Mouse (Mus musculus): ENCODE data around the gene Usp53.
"Not testable (repeated sequence)": the region's sequence is repeated elsewhere in the genome, so short reads cannot be mapped to it uniquely, and the experiment has no call there.

The Usp53 gene

DNA sequence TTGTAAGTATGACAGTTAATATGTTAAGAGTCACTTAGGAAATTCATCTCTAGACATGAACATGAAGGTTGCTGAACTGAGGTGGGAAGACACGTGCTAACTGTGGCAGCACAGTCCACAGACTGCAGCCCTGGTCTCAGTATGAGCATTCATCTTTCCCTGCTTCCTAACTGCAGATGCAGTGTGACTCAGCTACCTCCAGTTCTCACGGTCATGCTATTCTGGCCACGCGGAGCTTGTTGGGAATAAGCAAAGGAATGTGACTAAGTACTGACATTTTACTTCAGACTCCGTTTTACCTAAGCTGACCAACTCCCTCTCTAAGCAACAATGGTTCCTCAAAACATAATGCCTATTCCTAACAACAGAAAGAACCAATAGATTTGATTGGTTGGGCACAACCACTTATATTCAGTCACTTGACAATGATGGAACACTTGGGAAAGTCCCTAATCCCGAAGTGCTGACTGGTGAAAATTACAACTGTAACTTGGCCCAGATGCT, 40.9 kb downstream of the Usp53 start:
- no peak for DNase-seq (ENCODE audit: low spot score)

DNA sequence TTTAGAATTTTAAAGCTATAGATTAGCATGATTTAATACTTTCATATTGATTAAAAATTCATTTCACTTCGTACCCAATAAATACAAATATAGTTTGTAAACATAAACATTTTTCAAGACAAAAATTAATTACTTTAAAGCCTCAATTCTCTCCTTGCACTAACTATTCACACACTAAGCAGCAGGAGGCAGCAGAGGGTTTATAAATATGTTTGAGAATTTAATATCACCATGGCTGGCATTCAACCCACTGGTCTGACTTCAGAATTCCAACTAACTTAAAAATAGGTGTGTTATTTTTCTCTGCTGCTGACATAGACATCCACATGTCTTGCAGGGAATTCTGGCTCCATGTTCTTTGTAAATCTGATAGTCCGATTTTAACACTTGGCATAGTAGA, 45.1 kb downstream of the Usp53 start:
- peak; percentile 19 for DNase-seq (ENCODE audit: low spot score)

DNA sequence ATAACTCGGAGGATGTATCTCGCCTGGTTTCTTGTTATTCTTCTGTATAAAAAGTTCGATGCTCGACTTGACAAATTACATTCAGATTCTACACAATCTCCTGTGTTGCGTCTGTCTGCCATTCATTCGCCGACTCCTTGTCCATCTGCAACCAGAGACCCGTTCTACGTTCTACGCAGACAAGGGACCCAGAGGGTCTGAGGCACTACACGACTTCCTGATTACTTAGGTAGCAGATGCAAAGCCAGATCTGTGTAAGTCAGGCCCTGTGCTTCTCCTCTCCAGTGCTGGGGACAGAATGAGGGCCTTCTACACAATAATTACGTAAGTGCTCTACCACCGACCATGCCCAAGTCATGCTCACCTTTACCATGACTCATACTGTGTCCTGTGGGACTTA, 47.1 kb downstream of the Usp53 start:
- not testable (repeated sequence) for DNase-seq (ENCODE audit: low spot score)

- no peak for DNase-seq (ENCODE audit: low spot score)
Measured at GRCm38 (mm10) chr3:122932466-122932865, 51.8 kb downstream of the Usp53 start.

- DNase-seq (ENCODE audit: low spot score): no peak
Measured at GRCm38 (mm10) chr3:122929723-122930122, 54.6 kb downstream of the Usp53 start.

DNA sequence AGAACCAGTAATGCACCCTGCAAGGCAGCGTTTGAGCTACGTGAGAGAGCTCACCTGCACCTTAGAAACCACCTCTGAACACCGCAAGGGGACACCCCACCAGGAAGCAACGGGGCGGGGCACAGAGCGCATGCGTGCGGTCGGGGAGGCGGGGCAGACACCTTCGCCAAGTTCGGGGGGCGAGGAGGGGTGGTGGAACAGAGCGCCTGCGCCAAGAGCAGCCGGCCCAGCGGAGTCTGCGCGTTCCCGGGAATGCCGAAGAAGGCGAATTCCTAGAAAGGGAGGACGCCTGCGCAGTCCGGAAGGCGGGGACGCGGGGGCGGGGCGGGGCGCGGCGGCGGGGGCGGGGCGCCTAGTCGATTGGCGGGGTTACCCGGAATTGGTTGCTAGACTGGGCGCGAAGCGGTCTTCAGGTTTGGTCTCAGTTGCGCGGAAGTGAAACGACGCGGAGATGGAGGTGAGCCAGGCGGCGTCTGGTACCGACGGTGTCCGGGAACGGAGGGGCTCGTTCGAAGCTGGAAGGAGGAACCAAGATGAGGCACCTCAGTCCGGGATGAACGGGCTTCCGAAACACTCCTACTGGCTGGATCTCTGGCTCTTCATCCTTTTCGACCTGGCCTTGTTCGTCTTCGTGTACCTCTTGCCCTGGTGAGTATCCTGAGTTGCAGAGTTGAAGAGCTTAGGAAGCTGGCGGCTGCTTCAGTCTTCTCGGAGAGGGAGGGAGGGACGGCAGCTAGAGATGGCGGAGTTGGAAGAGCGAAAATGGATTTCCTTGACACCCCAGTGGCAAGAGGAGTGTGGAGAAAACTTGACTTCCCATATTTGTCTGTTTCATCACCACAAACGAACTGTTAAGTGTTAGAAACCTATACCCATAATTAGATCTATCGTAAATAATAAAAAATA, 60.0 kb downstream of the Usp53 start, which contains the start of gene 1810037I17Rik:
TSS of gene 1810037I17Rik (plus strand) at position 195 of the 906 bp plus-strand sequence.
- peak; percentile 93 for DNase-seq (ENCODE audit: low spot score)

GRCm38 (mm10) chr3:122923147-122923546, 61.2 kb downstream of the Usp53 start:
- no peak for DNase-seq (ENCODE audit: low spot score)

DNA sequence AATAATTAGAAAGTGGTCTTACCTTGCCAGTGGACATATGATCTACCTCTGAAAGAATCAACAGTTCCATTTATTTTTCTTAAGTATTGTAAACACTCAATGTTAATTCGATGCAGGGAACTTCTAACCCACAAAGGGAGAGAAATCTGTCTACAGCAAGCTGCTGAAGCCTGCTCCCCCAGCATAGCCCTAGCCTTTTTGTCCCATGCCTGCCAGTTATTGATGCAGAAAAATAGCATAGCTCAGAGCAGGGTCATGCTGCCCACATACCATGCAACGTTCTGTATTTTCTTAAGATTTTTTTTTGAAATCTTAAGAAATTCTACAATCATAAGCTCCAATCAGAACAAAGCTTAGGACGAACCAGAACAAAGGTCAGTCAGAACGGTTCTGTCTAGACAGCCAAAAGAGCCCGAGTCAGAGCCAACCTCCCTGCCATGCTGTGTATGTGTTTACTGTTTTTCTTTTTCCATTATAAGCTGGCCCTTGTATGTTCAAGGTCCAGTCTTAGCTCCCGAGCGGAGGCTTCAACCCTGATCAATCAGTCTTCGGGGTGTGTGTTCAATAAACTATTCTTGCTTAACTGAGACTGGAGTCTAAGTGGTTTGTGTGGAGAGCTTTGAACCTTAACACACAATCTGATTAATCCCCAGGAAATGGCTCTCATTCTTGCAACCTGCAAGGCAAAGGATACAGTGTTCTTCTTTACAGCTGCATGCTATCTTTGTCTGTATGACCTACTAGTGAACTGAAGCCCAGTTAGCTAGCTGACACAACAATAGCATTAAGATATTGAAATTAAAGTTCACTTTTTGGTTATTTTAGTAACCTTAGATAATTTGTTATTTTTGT, 62.4 kb downstream of the Usp53 start:
- DNase-seq (ENCODE audit: low spot score): no peak

- DNase-seq (ENCODE audit: low spot score): no peak
Measured at GRCm38 (mm10) chr3:122920572-122921435, 63.5 kb downstream of the Usp53 start.

DNA sequence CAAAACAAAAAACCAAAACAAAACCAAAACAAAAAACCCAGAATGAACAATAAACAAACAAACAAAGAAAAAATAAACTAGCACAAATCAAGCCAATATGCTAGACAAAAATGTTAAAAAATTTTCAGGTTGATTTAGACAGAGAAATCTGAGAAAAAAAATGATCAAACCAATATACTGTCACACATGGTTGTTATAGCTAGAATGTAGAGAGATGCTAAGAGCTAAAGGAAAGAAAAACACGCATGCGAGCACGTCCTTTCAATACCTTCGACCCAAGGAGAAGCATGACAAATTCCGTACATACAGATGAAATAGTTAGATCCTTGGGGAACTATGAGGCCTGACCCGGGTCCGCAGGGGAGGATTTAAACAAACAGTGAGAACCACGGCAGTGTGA, 65.0 kb downstream of the Usp53 start, which contains the start of gene Gm10959:
TSS of gene Gm10959 (minus strand) at position 101 of the 400 bp plus-strand sequence.
- no peak for DNase-seq (ENCODE audit: low spot score)

- DNase-seq (ENCODE audit: low spot score): no peak
Measured at GRCm38 (mm10) chr3:122918672-122919071, 65.6 kb downstream of the Usp53 start.

- no peak for DNase-seq (ENCODE audit: low spot score)
Measured at GRCm38 (mm10) chr3:122916191-122916680, 68.1 kb downstream of the Usp53 start.

- DNase-seq (ENCODE audit: low spot score): no peak
Measured at GRCm38 (mm10) chr3:122915493-122915892, 68.8 kb downstream of the Usp53 start.

DNA sequence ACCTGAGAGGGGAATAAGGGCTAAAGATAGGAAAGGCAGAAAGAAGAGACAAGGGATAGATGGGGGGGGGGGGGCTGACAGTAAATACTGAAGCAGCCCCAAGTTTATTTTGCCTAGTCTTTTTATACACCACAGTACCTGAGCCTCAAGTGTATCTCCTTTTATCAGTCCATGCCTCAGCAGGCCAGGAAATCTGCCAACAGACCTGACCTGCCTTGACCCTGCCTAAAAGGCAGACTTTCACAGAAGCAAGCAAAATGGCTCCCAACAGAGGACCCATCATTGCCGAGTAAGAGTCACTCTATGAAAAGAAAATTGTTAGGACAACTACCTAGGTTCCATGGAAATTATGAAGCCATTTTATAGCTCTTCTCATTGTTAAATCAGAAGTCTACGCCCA, 76.5 kb downstream of the Usp53 start:
- DNase-seq (ENCODE audit: low spot score): no peak

GRCm38 (mm10) chr3:122903746-122904433, 80.4 kb downstream of the Usp53 start:
- no peak for DNase-seq (ENCODE audit: low spot score)

DNA sequence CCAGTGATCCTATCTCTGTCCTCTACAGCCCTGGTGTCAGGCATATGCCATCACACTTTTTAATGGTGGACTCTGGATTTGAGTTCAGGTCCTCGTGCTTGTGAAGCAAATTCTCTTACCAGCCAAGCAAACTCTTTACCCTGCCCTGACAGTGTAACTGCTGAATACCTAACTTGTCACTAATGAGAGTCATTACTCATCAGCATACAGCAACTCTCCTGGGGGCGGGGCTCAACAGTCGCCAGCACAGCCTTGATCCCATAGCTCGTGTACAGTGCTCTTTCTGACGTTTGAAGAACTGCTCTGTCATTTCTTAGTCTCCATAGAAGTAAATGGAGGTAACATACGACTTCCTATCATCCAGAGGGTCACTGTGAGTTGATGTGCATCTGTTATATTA, 86.1 kb downstream of the Usp53 start:
- DNase-seq (ENCODE audit: low spot score): no peak

GRCm38 (mm10) chr3:122895189-122895731, 89.0 kb downstream of the Usp53 start:
- no peak for DNase-seq (ENCODE audit: low spot score)

- DNase-seq (ENCODE audit: low spot score): no peak
Measured at GRCm38 (mm10) chr3:122894772-122895171, 89.5 kb downstream of the Usp53 start, which contains the start of gene Fabp2. Gene Fabp2 (plus strand): TSS chr3:122895072.

- DNase-seq (ENCODE audit: low spot score): no peak
Measured at GRCm38 (mm10) chr3:122888371-122888819, 95.9 kb downstream of the Usp53 start.

Data from T-cell, adult 2 months (primary cell).